ENCODE assay signal across 8 mouse cellular contexts in the genomic region with DNA sequence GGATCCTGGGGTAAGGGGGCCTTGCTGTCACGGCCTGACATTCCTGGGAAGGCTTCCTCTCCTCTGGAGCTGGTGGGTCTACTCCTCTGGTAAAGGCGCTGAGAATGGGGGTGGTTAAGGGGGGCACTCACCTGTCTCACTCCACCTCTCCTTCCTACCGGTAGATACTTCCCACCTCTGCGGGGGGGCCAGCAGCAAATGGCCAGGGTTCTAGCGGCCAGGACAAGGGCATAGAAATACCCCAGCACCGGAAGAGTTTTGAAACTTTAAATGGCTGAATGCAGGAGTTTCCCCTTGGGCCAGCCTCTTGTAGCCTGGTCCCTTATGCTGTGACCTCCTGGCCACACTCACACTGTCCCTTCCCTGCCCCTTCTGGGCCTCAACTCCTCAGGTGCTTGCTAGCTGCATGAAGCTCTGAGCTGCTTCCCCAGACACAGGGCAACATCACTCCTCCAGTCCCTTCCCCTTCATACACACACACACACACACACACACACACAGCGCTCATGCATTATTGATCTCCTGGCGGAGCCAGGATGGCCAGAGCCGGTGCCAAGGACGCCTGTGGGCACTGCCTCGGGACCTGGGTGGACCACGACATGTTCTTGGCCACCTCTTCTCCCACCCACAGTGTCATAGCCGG. TPM values are rescaled to one million over a fixed set of nuclear protein-coding genes. Genes with fewer than 3 reads are reported as not detected.
A peak's percentile ranks its signal among the peaks of the same experiment; 100 is the strongest.
DNase-seq lines count a peak whose midpoint lies in the region; ATAC-seq lines count a peak whose summit lies in the region.

No protein-coding gene starts in this region.

- peak overlapping the region; percentile 85 for H3K4me2 ChIP-seq in heart, embryonic 14.5 days (ENCODE audit: low read length)
- peak overlapping the region; percentile 94 for H3K4me2 ChIP-seq in forebrain, embryonic 12.5 days
- H3K4me2 ChIP-seq in liver, embryonic 13.5 days, result peak overlapping the region; percentile 85
- peak overlapping the region; percentile 92 for H3K4me2 ChIP-seq in stomach, embryonic 16.5 days (ENCODE audit: low read depth, low read length)

- no peaks in the 10 kb centered on the region for H3K27me3 ChIP-seq in heart, embryonic 14.5 days (ENCODE audit: control insufficient read depth, insufficient read depth, low read length)
- H3K27me3 ChIP-seq in forebrain, embryonic 12.5 days, result no peaks in the 10 kb centered on the region
- H3K27me3 ChIP-seq in liver, embryonic 13.5 days, result no peaks in the 10 kb centered on the region
- no peaks in the 10 kb centered on the region for H3K27me3 ChIP-seq in stomach, embryonic 16.5 days (ENCODE audit: control insufficient read depth, insufficient read depth, low read length)

- intact Hi-C loops in heart, postnatal 10 days (cut with DNase I), result no loop called here

- DNase-seq in heart, postnatal 10 days, result no peak
- no peak for DNase-seq in ES-E14 (ENCODE audit: low read depth, low spot score)
- DNase-seq in liver, embryonic 13.5 days, result no peak
- DNase-seq in adrenal gland, adult (ENCODE audit: inconsistent age in 2 of 2, low spot score in 1 of 2), result no peak
- no peak for DNase-seq in layer of hippocampus, postnatal 36 days

- H3K27ac ChIP-seq in heart, embryonic 14.5 days (replicated peaks in 1 of 2; ENCODE audit: control insufficient read depth in 1 of 2, insufficient read depth in 1 of 2, low read depth in 2 of 2, low read length in 2 of 2), result peak overlapping the region in 1 of 2 experiments; percentile 46; a peak in 3 of 4 replicates
- no peak overlapping the region for H3K27ac ChIP-seq in ES-E14 (ENCODE audit: insufficient read depth, low read depth, low read length, poor library complexity, severe bottlenecking)
- peak overlapping the region; percentile 53; the same call in 1 of the 2 replicates for H3K27ac ChIP-seq in forebrain, embryonic 12.5 days
- H3K27ac ChIP-seq in liver, embryonic 13.5 days, result peak overlapping the region; percentile 71
- H3K27ac ChIP-seq in stomach, embryonic 16.5 days (ENCODE audit: low read length), result peak overlapping the region; percentile 72

- in situ Hi-C loops in ES-E14 (cut with MboI; ENCODE audit: low sequenced_read_pairs in 2 of 2, unreplicated experiment in 2 of 2), result no loop called here

- peaks cover 9 to 21% of the 10 kb centered on the region in 2 experiments; a peak in 3 of 4 replicates for H3K4me1 ChIP-seq in heart, embryonic 14.5 days (ENCODE audit: control insufficient read depth in 2 of 2, insufficient read depth in 2 of 2, low read length in 2 of 2)
- H3K4me1 ChIP-seq in ES-E14 (ENCODE audit: control insufficient read depth in 2 of 2, insufficient read depth in 2 of 2, low read length in 2 of 2, poor library complexity in 1 of 2), result peaks cover 3 to 13% of the 10 kb centered on the region in 2 experiments; a peak in 3 of 4 replicates
- H3K4me1 ChIP-seq in forebrain, embryonic 12.5 days, result peaks cover 27% of the 10 kb centered on the region
- peaks cover 28% of the 10 kb centered on the region for H3K4me1 ChIP-seq in liver, embryonic 13.5 days (replicated peaks)
- H3K4me1 ChIP-seq in stomach, embryonic 16.5 days (ENCODE audit: control insufficient read depth, insufficient read depth, low read length), result peaks cover 22% of the 10 kb centered on the region

- H3K36me3 ChIP-seq in heart, embryonic 14.5 days (ENCODE audit: control insufficient read depth, insufficient read depth, low read length), result peaks cover 57% of the 10 kb centered on the region
- peaks cover 19% of the 10 kb centered on the region; the same call in 1 of the 2 replicates for H3K36me3 ChIP-seq in ES-E14 (ENCODE audit: control insufficient read depth, insufficient read depth, low read length, poor library complexity, severe bottlenecking)
- H3K36me3 ChIP-seq in forebrain, embryonic 12.5 days (replicated peaks), result peaks cover 44% of the 10 kb centered on the region
- H3K36me3 ChIP-seq in liver, embryonic 13.5 days, result peaks cover 50% of the 10 kb centered on the region
- H3K36me3 ChIP-seq in stomach, embryonic 16.5 days (ENCODE audit: control insufficient read depth, insufficient read depth, low read length), result peaks cover 8% of the 10 kb centered on the region; the same call in 1 of the 2 replicates

- H3K9me3 ChIP-seq in heart, embryonic 14.5 days (ENCODE audit: control insufficient read depth, low read length), result no peaks in the 10 kb centered on the region
- H3K9me3 ChIP-seq in ES-E14 (ENCODE audit: control insufficient read depth, insufficient read depth, low read depth, low read length), result no peaks in the 10 kb centered on the region
- no peaks in the 10 kb centered on the region for H3K9me3 ChIP-seq in forebrain, embryonic 12.5 days
- no peaks in the 10 kb centered on the region for H3K9me3 ChIP-seq in liver, embryonic 13.5 days (replicated peaks)
- H3K9me3 ChIP-seq in stomach, embryonic 16.5 days (replicated peaks; ENCODE audit: control insufficient read depth, low read length), result no peaks in the 10 kb centered on the region

- H3K9ac ChIP-seq in heart, embryonic 14.5 days (ENCODE audit: low read length), result peak overlapping the region; percentile 88
- H3K9ac ChIP-seq in ES-E14 (ENCODE audit: insufficient read depth, low read depth, low read length, poor library complexity, severe bottlenecking), result peak overlapping the region; percentile 66
- H3K9ac ChIP-seq in forebrain, embryonic 12.5 days, result peak overlapping the region; percentile 80
- H3K9ac ChIP-seq in liver, embryonic 13.5 days, result peak overlapping the region; percentile 80
- peak overlapping the region; percentile 86 for H3K9ac ChIP-seq in stomach, embryonic 16.5 days (ENCODE audit: low read length)

- WGBS in heart, embryonic 14.5 days, result 18% methylated on average over 13 of the region's 13 CpGs
- 28% methylated on average over 13 of the region's 13 CpGs for WGBS in forebrain, embryonic 12.5 days
- 12% methylated on average over 13 of the region's 13 CpGs for WGBS in liver, embryonic 13.5 days (ENCODE audit: insufficient replicate concordance)
- 16% methylated on average over 13 of the region's 13 CpGs for WGBS in stomach, embryonic 16.5 days

- ATAC-seq in heart, embryonic 14.5 days (ENCODE audit: insufficient number of reproducible peaks, insufficient read depth, low FRiP score, low read depth), result no peak; the same call in 1 of the 2 replicates
- 0 out of 2 replicates have a peak, but pooled peaks have one; percentile 16 for ATAC-seq in forebrain, embryonic 12.5 days (ENCODE audit: low FRiP score)
- peak; percentile 6; the same call in 1 of the 2 replicates for ATAC-seq in liver, embryonic 13.5 days (ENCODE audit: low read depth)
- no peak for ATAC-seq in stomach, embryonic 16.5 days (ENCODE audit: insufficient read depth, low FRiP score)

- peak overlapping the region; percentile 67 to 72 for H3K4me3 ChIP-seq in heart, embryonic 14.5 days (ENCODE audit: control insufficient read depth in 1 of 2, insufficient read depth in 1 of 2, low read depth in 1 of 2, low read length in 2 of 2)
- H3K4me3 ChIP-seq in ES-E14 (ENCODE audit: insufficient read depth in 1 of 2, low read depth in 1 of 2, low read length in 2 of 2, poor library complexity in 1 of 2, severe bottlenecking in 1 of 2), result peak overlapping the region; percentile 64 to 66
- peak overlapping the region; percentile 67 for H3K4me3 ChIP-seq in forebrain, embryonic 12.5 days (replicated peaks)
- H3K4me3 ChIP-seq in liver, embryonic 13.5 days (replicated peaks), result peak overlapping the region; percentile 71
- peak overlapping the region; percentile 76 for H3K4me3 ChIP-seq in stomach, embryonic 16.5 days (replicated peaks; ENCODE audit: low read length)

RNA-seq across cellular contexts. Expression of a gene that starts 0.6 kb away (rescaled TPM):
- 3.9 and 4.6 TPM in 2 replicates for polyA plus RNA-seq in heart, embryonic 14.5 days (2014; fragmentation: Nextera tagmentation; extraction: Ambion mirVana)
- total RNA-seq in heart, postnatal 10 days (2021), result 1 to 10 TPM; 5.7 to 6.1 TPM
- 6.6 and 7.2 TPM in 2 replicates for total RNA-seq in ES-E14 (2012; rRNA removed)
- 8.2 and 8.7 TPM in 2 replicates for polyA plus RNA-seq in forebrain, embryonic 12.5 days (2016; fragmentation: Nextera tagmentation; extraction: Ambion mirVana)
- 2.3 and 2.7 TPM in 2 replicates for polyA plus RNA-seq in liver, embryonic 13.5 days (2015; fragmentation: Nextera tagmentation; extraction: Ambion mirVana)
- 10.5 and 11.8 TPM in 2 replicates for polyA plus RNA-seq in stomach, embryonic 16.5 days (2015; fragmentation: Nextera tagmentation; extraction: Ambion mirVana)
- total RNA-seq in layer of hippocampus, postnatal 36 days (2021), result 10 to 100 TPM; 16.0 to 16.9 TPM

RNA-seq across cellular contexts. Expression of a gene that starts 9.7 kb away (rescaled TPM):
- polyA plus RNA-seq in heart, embryonic 14.5 days (2014; fragmentation: Nextera tagmentation; extraction: Ambion mirVana), result 76.9 and 80.1 TPM in 2 replicates
- 10 to 100 TPM; 85.0 to 86.5 TPM for total RNA-seq in heart, postnatal 10 days (2021)
- 55.3 and 70.3 TPM in 2 replicates for total RNA-seq in ES-E14 (2012; rRNA removed)
- polyA plus RNA-seq in forebrain, embryonic 12.5 days (2016; fragmentation: Nextera tagmentation; extraction: Ambion mirVana), result 64.0 and 65.8 TPM in 2 replicates
- 45.7 and 51.4 TPM in 2 replicates for polyA plus RNA-seq in liver, embryonic 13.5 days (2015; fragmentation: Nextera tagmentation; extraction: Ambion mirVana)
- 76.7 and 78.9 TPM in 2 replicates for polyA plus RNA-seq in stomach, embryonic 16.5 days (2015; fragmentation: Nextera tagmentation; extraction: Ambion mirVana)
- 10 to 100 TPM; 74.8 to 75.4 TPM for total RNA-seq in layer of hippocampus, postnatal 36 days (2021)

RNA-seq across cellular contexts. Expression of a gene that starts 9.9 kb away (rescaled TPM):
- polyA plus RNA-seq in heart, embryonic 14.5 days (2014; fragmentation: Nextera tagmentation; extraction: Ambion mirVana), result 0.35 and 0.54 TPM in 2 replicates
- under 1 TPM; 0.31 to 0.45 TPM for total RNA-seq in heart, postnatal 10 days (2021)
- 0.42 and 0.54 TPM in 2 replicates for total RNA-seq in ES-E14 (2012; rRNA removed)
- polyA plus RNA-seq in forebrain, embryonic 12.5 days (2016; fragmentation: Nextera tagmentation; extraction: Ambion mirVana), result 2.3 and 3.2 TPM in 2 replicates
- polyA plus RNA-seq in liver, embryonic 13.5 days (2015; fragmentation: Nextera tagmentation; extraction: Ambion mirVana), result 0.29 and 0.38 TPM in 2 replicates
- 0.34 and 0.62 TPM in 2 replicates for polyA plus RNA-seq in stomach, embryonic 16.5 days (2015; fragmentation: Nextera tagmentation; extraction: Ambion mirVana)
- total RNA-seq in layer of hippocampus, postnatal 36 days (2021), result under 1 TPM; 0.76 to 0.85 TPM

RNA-seq across cellular contexts. Expression of a gene that starts 21.3 kb away (rescaled TPM):
- polyA plus RNA-seq in heart, embryonic 14.5 days (2014; fragmentation: Nextera tagmentation; extraction: Ambion mirVana), result 12.9 and 14.4 TPM in 2 replicates
- total RNA-seq in heart, postnatal 10 days (2021), result 10 to 100 TPM; 11.3 to 16.1 TPM
- 16.5 and 22.2 TPM in 2 replicates for total RNA-seq in ES-E14 (2012; rRNA removed)
- 26.0 and 28.0 TPM in 2 replicates for polyA plus RNA-seq in forebrain, embryonic 12.5 days (2016; fragmentation: Nextera tagmentation; extraction: Ambion mirVana)
- 10.0 and 11.2 TPM in 2 replicates for polyA plus RNA-seq in liver, embryonic 13.5 days (2015; fragmentation: Nextera tagmentation; extraction: Ambion mirVana)
- polyA plus RNA-seq in stomach, embryonic 16.5 days (2015; fragmentation: Nextera tagmentation; extraction: Ambion mirVana), result 20.3 and 20.7 TPM in 2 replicates
- total RNA-seq in layer of hippocampus, postnatal 36 days (2021), result 1 to 10 TPM; 4.5 to 4.9 TPM

RNA-seq across cellular contexts. Expression of a gene that starts 37.9 kb away (rescaled TPM):
- 0.11 TPM in 1 of 2 replicates, not detected in the other for polyA plus RNA-seq in heart, embryonic 14.5 days (2014; fragmentation: Nextera tagmentation; extraction: Ambion mirVana)
- total RNA-seq in heart, postnatal 10 days (2021), result under 1 TPM; 0.12 to 0.15 TPM
- 3.2 and 5.0 TPM in 2 replicates for total RNA-seq in ES-E14 (2012; rRNA removed)
- 0.26 and 0.51 TPM in 2 replicates for polyA plus RNA-seq in forebrain, embryonic 12.5 days (2016; fragmentation: Nextera tagmentation; extraction: Ambion mirVana)
- polyA plus RNA-seq in liver, embryonic 13.5 days (2015; fragmentation: Nextera tagmentation; extraction: Ambion mirVana), result 0.05 and 0.08 TPM in 2 replicates
- 6.1 and 9.7 TPM in 2 replicates for polyA plus RNA-seq in stomach, embryonic 16.5 days (2015; fragmentation: Nextera tagmentation; extraction: Ambion mirVana)
- 1 to 10 TPM in 1 of 2 experiments, under 1 TPM in 1; 0.78 to 1.2 TPM for total RNA-seq in layer of hippocampus, postnatal 36 days (2021)

Comparison
In these comparisons a context has a peak if more than half of its experiments do, and no peak if none do; other contexts are left out.
1. ATAC-seq: peak in forebrain, embryonic 12.5 days (single experiment) and liver, embryonic 13.5 days (single experiment); none in heart, embryonic 14.5 days (single experiment) and stomach, embryonic 16.5 days (single experiment).
2. Peak in every context shown above with its lines, with median percentiles within 50 percentile points of each other: H3K4me2 ChIP-seq, H3K4me3 ChIP-seq and H3K9ac ChIP-seq.